Mouse (Mus musculus) CH12.LX (cell line): ENCODE data around the gene Clptm1.

Source experiments
- CTCF ChIP-seq, 2 experiments: IDR thresholded peaks in 1 of 2; conservative IDR thresholded peaks in 1 of 2; 2 replicates each; pipeline ENCODE4 v1.5.1; 2011 to 2012; ENCODE audit warnings: low read depth in 2 of 2, low read length in 2 of 2, improper control_type of control experiment in 1 of 2, inconsistent platforms in 1 of 2, mild to moderate bottlenecking in 1 of 2, moderate library complexity in 1 of 2
- EP300 ChIP-seq: IDR thresholded peaks from 2 replicates; pipeline ENCODE4 v1.6.1; 2011; ENCODE audit warnings: low read length, improper control_type of control experiment
- MAX ChIP-seq: IDR thresholded peaks from 2 replicates; pipeline ENCODE4 v1.6.1; 2011; ENCODE audit warnings: low read length, improper control_type of control experiment
- MAZ ChIP-seq: IDR thresholded peaks from 2 replicates; pipeline ENCODE4 v1.6.1; 2012; ENCODE audit warnings: low read depth, mild to moderate bottlenecking, inconsistent platforms, low read length, improper control_type of control experiment, moderate library complexity
- MYC ChIP-seq: IDR thresholded peaks from 2 replicates; pipeline ENCODE4 v1.6.1; 2011; ENCODE audit warnings: low read depth, mild to moderate bottlenecking, improper control_type of control experiment, low read length
- NRF1 ChIP-seq: IDR thresholded peaks from 2 replicates; pipeline ENCODE4 v1.6.1; 2014; ENCODE audit warnings: low read depth, mild to moderate bottlenecking, inconsistent platforms, low read length, improper control_type of control experiment, moderate library complexity
- USF2 ChIP-seq: conservative IDR thresholded peaks from 2 replicates; pipeline ENCODE4 v1.6.1; 2011; ENCODE audit warnings: low read depth, low read length, improper control_type of control experiment
- ZKSCAN1 ChIP-seq: IDR thresholded peaks from 2 replicates; pipeline ENCODE4 v1.6.1; 2012; ENCODE audit warnings: low read depth, inconsistent platforms, low read length, improper control_type of control experiment, borderline replicate concordance
- ZNF384 ChIP-seq: IDR thresholded peaks from 2 replicates; pipeline ENCODE4 v1.6.1; 2012; ENCODE audit warnings: low read depth, low read length, improper control_type of control experiment, inconsistent platforms

DNA sequence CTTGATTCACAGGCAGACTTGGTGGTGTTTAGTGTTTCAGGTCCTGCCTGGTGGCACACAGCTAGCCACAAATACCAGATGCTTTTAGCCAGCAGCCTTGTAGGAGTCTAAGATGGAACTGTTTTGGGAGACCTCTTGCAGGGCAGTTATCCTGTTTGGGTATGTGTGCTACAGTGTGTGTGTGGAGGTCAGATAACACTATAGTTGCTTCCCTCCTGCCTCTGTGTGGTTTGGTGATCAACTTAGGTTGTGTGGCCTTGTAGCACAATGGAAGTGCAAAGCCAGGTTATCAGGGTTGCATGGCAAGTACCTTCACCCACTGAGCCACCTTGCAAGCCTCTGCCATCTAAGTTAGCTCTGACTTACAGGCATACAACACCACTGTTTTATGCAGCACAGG, 32.1 kb downstream of the Clptm1 start:
- TF ChIP-seq CTCF (conservative IDR thresholded peaks at IDR 0.05 in 1 of 2, IDR thresholded peaks at IDR 0.05 in 1 of 2; ENCODE audit: low read depth in 2 of 2, low read length in 2 of 2), result no peak
- no peak for TF ChIP-seq MYC
- no peak for TF ChIP-seq ZKSCAN1
- no peak for TF ChIP-seq EP300
- no peak for TF ChIP-seq NRF1
- TF ChIP-seq MAZ, result no peak
- no peak for TF ChIP-seq USF2
- TF ChIP-seq ZNF384, result no peak
- no peak for TF ChIP-seq MAX
